Mouse (Mus musculus): Measurements from ENCODE around the gene Cep290.

DNA sequence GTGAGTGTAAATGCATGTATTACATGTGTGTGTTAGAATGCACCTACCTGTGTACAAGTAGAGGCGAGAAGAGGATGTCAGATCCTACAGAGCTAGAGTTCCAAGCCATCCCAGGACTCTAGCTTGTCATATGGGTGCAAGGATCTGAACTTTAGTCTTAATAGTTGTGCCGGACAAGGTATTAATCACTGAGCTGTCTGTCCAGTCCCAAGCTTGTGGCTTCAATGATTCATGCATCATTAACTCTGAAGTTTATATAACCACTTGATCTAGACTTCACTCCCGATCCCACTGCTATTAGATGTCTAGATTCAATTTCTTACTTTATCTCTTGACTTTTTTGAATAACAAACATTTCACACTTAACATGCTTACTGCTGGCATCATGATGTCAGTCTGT is 111.0 kb downstream of the Cep290 start:
- TF ChIP-seq CTCF (IDR thresholded peaks at IDR 0.05) (no peak), EP300 (IDR thresholded peaks at IDR 0.05) (no peak)
